Mouse (Mus musculus): ENCODE results near the gene Oprd1. TPM values are rescaled to one million over a fixed set of nuclear protein-coding genes. Genes with fewer than 3 reads are reported as not detected.

Oprd1 gene
- polyA plus RNA-seq, 1 experiment from 2014 or later = 0.61 TPM

- ATAC-seq (ENCODE audit: low FRiP score, low read depth) = no peak
- Histone ChIP-seq H3K27ac (replicated peaks) (no peak overlapping the region), H3K4me2 (no peak overlapping the region), H3K4me1 (replicated peaks) (peaks cover 13% of the 10 kb centered on the region), H3K36me3 (no peaks in the 10 kb centered on the region), H3K9ac (no peak overlapping the region), H3K27me3 (peaks cover 11% of the 10 kb centered on the region; the same call in 1 of the 2 replicates), H3K9me3 (no peaks in the 10 kb centered on the region), H3K4me3 (no peak overlapping the region)
- WGBS = 82% methylated on average over 7 of the region's 7 CpGs
These were observed 66.8 kb downstream of the Oprd1 start for GRCm38 (mm10) chr4:132077445-132077844.

- no peaks in the 10 kb centered on the region for H3K36me3 ChIP-seq
- no peak overlapping the region for H3K4me2 ChIP-seq
- 34% methylated on average over 20 of the region's 20 CpGs for WGBS
- H3K27ac ChIP-seq (replicated peaks) = no peak overlapping the region
- H3K27me3 ChIP-seq = peaks cover 11% of the 10 kb centered on the region; the same call in 1 of the 2 replicates
- H3K9me3 ChIP-seq = no peaks in the 10 kb centered on the region
- H3K4me3 ChIP-seq = no peak overlapping the region
- ATAC-seq (ENCODE audit: low FRiP score, low read depth) = no peak
- H3K9ac ChIP-seq = no peak overlapping the region
- H3K4me1 ChIP-seq (replicated peaks) = peaks cover 13% of the 10 kb centered on the region
These were observed 67.5 kb downstream of the Oprd1 start for GRCm38 (mm10) chr4:132076480-132077405.

- Histone ChIP-seq H3K4me2 (peak overlapping the region; percentile 100), H3K4me1 (replicated peaks) (peaks cover 13% of the 10 kb centered on the region), H3K27me3 (peaks cover 11% of the 10 kb centered on the region; the same call in 1 of the 2 replicates), H3K9me3 (no peaks in the 10 kb centered on the region), H3K9ac (no peak overlapping the region), H3K4me3 (peak overlapping the region; percentile 63; the same call in 1 of the 2 replicates), H3K36me3 (no peaks in the 10 kb centered on the region), H3K27ac (replicated peaks) (no peak overlapping the region)
- 48% methylated on average over 1 of the region's 1 CpGs for WGBS
- ATAC-seq (ENCODE audit: low FRiP score, low read depth) = no peak
These were observed 68.5 kb downstream of the Oprd1 start for GRCm38 (mm10) chr4:132075796-132076195.

GRCm38 (mm10) chr4:132074933-132075769 is 69.1 kb downstream of the Oprd1 start, which contains the start of gene Epb41:
Gene Epb41 (minus strand): TSS chr4:132075321.
- H3K27ac ChIP-seq (replicated peaks) = no peak within 1 kb of the TSS
- H3K4me3 ChIP-seq = peak within 1 kb of the TSS; percentile 63
- no peaks in the 10 kb centered on the region for H3K9me3 ChIP-seq
- peak within 1 kb of the TSS; percentile 50 for H3K9ac ChIP-seq
- 2% methylated on average over 47 of the region's 47 CpGs for WGBS
- no peaks in the 10 kb centered on the region for H3K36me3 ChIP-seq
- peaks cover 13% of the 10 kb centered on the region for H3K4me1 ChIP-seq (replicated peaks)
- peaks cover 11% of the 10 kb centered on the region; the same call in 1 of the 2 replicates for H3K27me3 ChIP-seq
- peak within 1 kb of the TSS; percentile 100 for H3K4me2 ChIP-seq
- ATAC-seq (ENCODE audit: low FRiP score, low read depth) = peak; percentile 93

- H3K4me3 ChIP-seq = peak within 1 kb of the TSS; percentile 63
- peaks cover 11% of the 10 kb centered on the region; the same call in 1 of the 2 replicates for H3K27me3 ChIP-seq
- peaks cover 13% of the 10 kb centered on the region for H3K4me1 ChIP-seq (replicated peaks)
- ATAC-seq (ENCODE audit: low FRiP score, low read depth) = peak; percentile 38; the same call in 1 of the 2 replicates
- H3K4me2 ChIP-seq = peak within 1 kb of the TSS; percentile 100
- no peaks in the 10 kb centered on the region for H3K36me3 ChIP-seq
- H3K9ac ChIP-seq = peak within 1 kb of the TSS; percentile 50
- no peaks in the 10 kb centered on the region for H3K9me3 ChIP-seq
- H3K27ac ChIP-seq (replicated peaks) = no peak within 1 kb of the TSS
- under 1% methylated on average over 42 of the region's 42 CpGs for WGBS
These were observed 70.0 kb downstream of the Oprd1 start, which contains the start of gene Gm10300 for GRCm38 (mm10) chr4:132074077-132074932. Gene Gm10300 (plus strand): TSS chr4:132074697.

DNA sequence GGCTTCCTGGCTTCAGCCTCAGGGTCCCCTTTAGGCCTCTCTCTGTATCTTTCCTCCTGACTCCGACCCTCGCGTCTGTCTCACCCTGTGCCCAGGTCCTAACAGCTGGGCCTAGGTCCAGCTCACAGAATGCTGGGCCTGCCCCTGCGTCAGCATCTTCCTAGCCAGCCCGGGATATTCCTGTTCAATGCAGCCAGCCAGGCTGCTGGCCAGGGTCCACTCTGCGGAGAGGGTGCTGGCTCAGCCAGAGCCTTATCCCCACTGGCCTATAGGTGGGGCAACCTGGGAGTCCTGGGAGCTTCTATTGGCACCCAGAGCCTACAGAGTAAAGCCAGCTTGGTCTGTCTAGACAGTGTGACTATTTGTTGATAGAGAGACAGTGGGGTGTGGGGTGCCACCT is 71.3 kb downstream of the Oprd1 start:
- 64% methylated on average over 6 of the region's 6 CpGs for WGBS
- no peaks in the 10 kb centered on the region for H3K9me3 ChIP-seq
- H3K4me2 ChIP-seq = no peak overlapping the region
- H3K27ac ChIP-seq (replicated peaks) = no peak overlapping the region
- H3K36me3 ChIP-seq = no peaks in the 10 kb centered on the region
- no peak overlapping the region for H3K4me3 ChIP-seq
- no peak overlapping the region for H3K9ac ChIP-seq
- H3K27me3 ChIP-seq = peaks cover 11% of the 10 kb centered on the region; the same call in 1 of the 2 replicates
- H3K4me1 ChIP-seq (replicated peaks) = peaks cover 13% of the 10 kb centered on the region
- no peak for ATAC-seq (ENCODE audit: low FRiP score, low read depth)

DNA sequence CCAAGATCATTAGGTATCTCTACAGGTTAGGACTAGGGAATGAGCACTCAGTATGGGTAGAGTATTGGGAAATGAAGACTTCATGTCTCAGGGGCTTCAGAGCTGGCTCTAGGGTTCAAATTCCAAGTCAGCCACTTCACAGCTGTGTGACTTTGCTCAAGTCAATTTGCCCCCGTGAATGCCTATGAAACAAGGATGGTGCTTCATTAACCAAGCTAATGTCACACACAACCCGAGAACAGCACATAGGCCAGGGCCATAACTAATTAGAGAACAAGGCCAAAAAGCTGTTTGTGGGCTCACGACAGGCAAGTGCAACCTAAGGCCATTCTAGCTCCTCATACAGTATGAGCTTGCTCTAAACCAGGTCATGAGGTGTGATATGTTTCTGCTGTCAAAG is 72.1 kb downstream of the Oprd1 start:
- H3K27me3 ChIP-seq = peaks cover 11% of the 10 kb centered on the region; the same call in 1 of the 2 replicates
- no peaks in the 10 kb centered on the region for H3K36me3 ChIP-seq
- no peak overlapping the region for H3K27ac ChIP-seq (replicated peaks)
- WGBS = 64% methylated on average over 3 of the region's 3 CpGs
- no peaks in the 10 kb centered on the region for H3K9me3 ChIP-seq
- peaks cover 13% of the 10 kb centered on the region for H3K4me1 ChIP-seq (replicated peaks)
- H3K4me2 ChIP-seq = no peak overlapping the region
- no peak for ATAC-seq (ENCODE audit: low FRiP score, low read depth)
- no peak overlapping the region for H3K9ac ChIP-seq
- H3K4me3 ChIP-seq = no peak overlapping the region

DNA sequence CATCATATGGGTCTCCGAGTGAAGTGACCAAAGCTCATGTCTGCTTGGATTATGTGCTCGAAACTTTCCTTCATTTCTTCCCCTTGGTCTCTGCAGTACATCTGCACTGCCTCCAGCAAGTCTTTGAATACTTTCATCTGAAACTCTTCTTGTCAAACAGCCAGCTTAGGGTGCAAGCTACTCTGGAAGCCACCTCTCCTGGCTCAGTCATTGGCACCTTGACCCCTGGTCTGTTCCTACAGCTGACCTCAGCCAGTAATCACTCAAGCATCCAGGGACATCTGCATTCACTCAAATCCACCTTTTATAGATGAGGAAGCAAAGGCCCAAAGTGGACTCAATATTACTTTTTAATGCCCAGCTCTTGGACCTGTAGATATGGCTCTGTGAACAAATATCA is 72.6 kb downstream of the Oprd1 start:
- ATAC-seq (ENCODE audit: low FRiP score, low read depth) = no peak
- Histone ChIP-seq H3K4me1 (replicated peaks) (peaks cover 13% of the 10 kb centered on the region), H3K9ac (no peak overlapping the region), H3K4me2 (no peak overlapping the region), H3K27me3 (peaks cover 11% of the 10 kb centered on the region; the same call in 1 of the 2 replicates), H3K4me3 (no peak overlapping the region), H3K9me3 (no peaks in the 10 kb centered on the region), H3K36me3 (no peaks in the 10 kb centered on the region), H3K27ac (replicated peaks) (no peak overlapping the region)
- 89% methylated on average over 2 of the region's 2 CpGs for WGBS

GRCm38 (mm10) chr4:132067938-132068235 is 76.4 kb downstream of the Oprd1 start:
- 73% methylated on average over 2 of the region's 2 CpGs for WGBS
- Histone ChIP-seq H3K27me3 (0 out of 2 replicates have a peak, but pooled peaks cover 3% of the 10 kb centered on the region), H3K4me1 (replicated peaks) (peaks cover 8% of the 10 kb centered on the region), H3K9ac (no peak overlapping the region), H3K9me3 (no peaks in the 10 kb centered on the region), H3K27ac (replicated peaks) (no peak overlapping the region), H3K4me2 (no peak overlapping the region), H3K36me3 (no peaks in the 10 kb centered on the region), H3K4me3 (no peak overlapping the region)
- ATAC-seq (ENCODE audit: low FRiP score, low read depth) = no peak

DNA sequence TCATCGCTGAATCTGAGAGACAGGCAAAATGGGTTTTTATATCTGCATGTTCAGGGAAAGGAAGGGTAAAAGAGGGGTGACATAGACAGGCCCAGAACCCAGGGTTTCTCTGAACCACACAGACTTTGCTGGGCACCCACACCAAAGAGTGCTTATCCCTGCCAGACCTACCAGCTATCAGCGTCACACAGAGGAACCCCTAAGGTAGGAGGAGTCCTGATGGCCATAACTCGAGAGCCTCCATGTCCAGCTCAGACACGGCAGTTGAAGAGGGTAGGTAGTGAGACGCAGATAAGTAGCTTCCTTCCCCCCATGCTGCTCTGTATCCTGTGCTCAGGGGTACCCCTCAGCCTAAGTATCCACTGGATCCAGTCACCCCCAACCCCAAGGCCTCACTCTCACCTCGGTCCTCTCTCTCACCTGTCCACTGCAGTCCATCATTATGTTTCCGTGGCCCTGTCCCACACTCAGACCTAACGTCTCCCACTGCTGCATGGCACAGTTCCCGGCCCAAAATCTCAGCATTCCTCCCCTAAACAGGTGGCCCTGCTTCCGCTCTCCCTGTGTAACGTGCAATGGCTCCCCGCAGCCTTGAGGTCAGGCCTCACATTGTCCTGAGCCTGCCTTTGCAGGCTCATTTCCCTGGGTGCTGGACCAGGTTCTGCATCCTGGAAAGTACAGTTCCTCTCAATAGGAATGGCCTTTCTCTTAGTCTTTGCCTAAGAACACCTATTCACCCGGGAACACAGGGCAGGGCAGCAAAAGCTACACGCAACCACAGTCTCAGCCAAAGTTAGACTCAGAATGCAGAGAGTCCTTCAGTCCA is 77.0 kb downstream of the Oprd1 start:
- H3K4me3 ChIP-seq = no peak overlapping the region
- ATAC-seq (ENCODE audit: low FRiP score, low read depth) = no peak
- WGBS = 90% methylated on average over 14 of the region's 14 CpGs

More for the DNA sequence above, 77.0 kb downstream of the Oprd1 start:
- no peak overlapping the region for H3K27ac ChIP-seq (replicated peaks)
- no peaks in the 10 kb centered on the region for H3K27me3 ChIP-seq
- H3K4me1 ChIP-seq (replicated peaks) = peaks cover 8% of the 10 kb centered on the region
- no peak overlapping the region for H3K4me2 ChIP-seq
- no peaks in the 10 kb centered on the region for H3K36me3 ChIP-seq
- H3K9me3 ChIP-seq = no peaks in the 10 kb centered on the region
- no peak overlapping the region for H3K9ac ChIP-seq
